8 mouse cellular contexts compared by ENCODE assay signal in genomic region chrX:41911390-41912060, GRCm38 (mm10). TPM values are rescaled to one million over a fixed set of nuclear protein-coding genes. Genes with fewer than 3 reads are reported as not detected.
DNase-seq lines count a peak whose midpoint lies in the region; TF ChIP-seq lines count a peak whose summit lies in the region.

No protein-coding gene starts in this region.

- peak overlapping the region; percentile 82 for H3K4me3 ChIP-seq in gastrocnemius, adult 2 months
- peak overlapping the region; percentile 92 for H3K4me3 ChIP-seq in megakaryocyte, embryonic 14.5 days (replicated peaks)

- peak; percentile 58 for DNase-seq in WW6 (ENCODE audit: low read depth, low spot score)
- peak; percentile 69 to 84 for DNase-seq in cerebellum, postnatal 4 days (ENCODE audit: low spot score in 2 of 2)
- peak; percentile 93 for DNase-seq in gastrocnemius, adult 2 months
- peak; percentile 24 for DNase-seq in hindlimb bud, embryonic 11.5 days (ENCODE audit: extremely low spot score, low read depth, low spot score)
- peak; percentile 72 to 84 for DNase-seq in left cerebral cortex, adult 8-10 months (ENCODE audit: low spot score in 2 of 2)
- peak; percentile 93 to 94 for DNase-seq in right cerebral cortex, postnatal 10 days (ENCODE audit: low spot score in 2 of 2)
- peak; percentile 79 for DNase-seq in urinary bladder, postnatal 25 days (ENCODE audit: low spot score)

- H3K27me3 ChIP-seq in megakaryocyte, embryonic 14.5 days (replicated peaks), result peaks cover 2% of the 10 kb centered on the region

- intact Hi-C loops in gastrocnemius, adult 2 months (cut with DNase I), result no loop called here

- peaks cover 9% of the 10 kb centered on the region for H3K9me3 ChIP-seq in megakaryocyte, embryonic 14.5 days

- no peak for TF ChIP-seq CTCF in gastrocnemius, adult 2 months (IDR thresholded peaks at IDR 0.05)

- H3K27ac ChIP-seq in gastrocnemius, adult 2 months, result peak overlapping the region; percentile 93

- H3K36me3 ChIP-seq in megakaryocyte, embryonic 14.5 days (replicated peaks; ENCODE audit: low read length), result no peaks in the 10 kb centered on the region

- peaks cover 11% of the 10 kb centered on the region for H3K4me1 ChIP-seq in megakaryocyte, embryonic 14.5 days

RNA-seq across cellular contexts. Expression of gene Thoc2, which starts 8.9 kb away (rescaled TPM):
- total RNA-seq in gastrocnemius, adult 2 months (2021), result 10 to 100 TPM; 23.7 to 30.0 TPM
- total RNA-seq in left cerebral cortex, adult 8-10 months (2022), result 10 to 100 TPM; 41.3 to 52.8 (median 45.5) TPM
- 2.1 TPM in 1 of 2 replicates, not detected in the other for polyA plus RNA-seq in megakaryocyte, embryonic 14.5 days (2012; ENCODE audit: insufficient read depth, low replicate concordance)

Comparison
In these comparisons a context has a peak if more than half of its experiments do, and no peak if none do; other contexts are left out.
1. Peak in every context shown above with its lines: DNase-seq, H3K4me3 ChIP-seq and H3K27ac ChIP-seq.
2. DNase-seq: peak in every context shown above with its lines; median percentile 94 in right cerebral cortex, postnatal 10 days; 93 in gastrocnemius, adult 2 months; 79 in urinary bladder, postnatal 25 days; 78 in left cerebral cortex, adult 8-10 months; 76 in cerebellum, postnatal 4 days; 58 in WW6; 24 in hindlimb bud, embryonic 11.5 days.